Mouse (Mus musculus) stomach, postnatal 0 days (tissue): ENCODE measurements around the gene Trim54.

ENCODE experiments used
- CTCF ChIP-seq: IDR thresholded peaks from 2 replicates; pipeline ENCODE4 v1.5.1; 2016; ENCODE audit warnings: antibody characterized with exemption, low read depth, mild to moderate bottlenecking, moderate library complexity
- EP300 ChIP-seq: optimal IDR thresholded peaks from 2 replicates; pipeline ENCODE3; 2016; ENCODE audit warnings: antibody characterized with exemption

DNA sequence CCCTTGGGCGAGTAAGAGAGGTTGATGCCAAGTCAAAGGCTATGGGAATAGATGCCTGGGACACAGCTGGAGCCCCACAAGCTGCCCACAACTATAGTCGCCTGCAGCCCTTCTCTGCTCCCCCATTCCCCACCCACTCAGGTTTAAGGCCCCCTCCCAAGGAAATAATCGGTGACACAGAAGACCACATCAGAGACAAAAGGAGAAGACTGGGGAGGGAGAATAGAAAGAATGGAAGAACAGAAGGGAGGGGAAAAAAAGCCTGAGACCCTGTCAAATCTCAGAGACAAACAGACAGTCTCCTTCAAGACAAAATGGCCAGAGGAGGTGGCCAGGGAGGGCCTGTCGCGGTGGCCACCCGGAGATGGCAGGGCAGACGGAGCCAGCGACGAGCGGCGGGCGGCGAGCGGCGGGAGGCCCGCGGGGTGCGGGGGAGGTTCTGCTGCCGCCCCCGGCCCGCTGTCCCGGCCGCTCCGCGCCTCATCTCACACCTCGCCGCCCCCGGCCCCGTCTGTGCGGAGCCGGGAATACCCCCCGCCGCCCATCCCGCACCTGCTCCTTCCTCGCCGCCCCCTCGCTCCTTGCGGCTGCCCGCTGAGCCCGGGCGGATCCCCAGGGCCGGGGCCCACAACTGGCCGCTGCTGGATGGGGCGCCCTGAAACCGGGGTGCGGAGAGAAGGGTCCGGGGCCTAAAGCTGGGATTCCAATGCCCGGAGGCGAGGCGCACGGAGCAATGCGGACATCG is 24.1 kb upstream of the Trim54 start:
- no peak for TF ChIP-seq EP300
- TF ChIP-seq CTCF, result no peak
